Mouse (Mus musculus) embryonic facial prominence, embryonic 13.5 days (tissue): Measurements from ENCODE around the gene Zfp820. TPM values are rescaled to one million over a fixed set of nuclear protein-coding genes. Genes with fewer than 3 reads are reported as not detected.
"Not testable (repeated sequence)": the region's sequence is repeated elsewhere in the genome, so short reads cannot be mapped to it uniquely, and the experiment has no call there.

Experiments used
- ATAC-seq: fragments of 200-750 bp; cut with Nextera tagmentation; 2 replicates; pipeline ENCODE4 v1.8.0; 2017; ENCODE audit warnings: low read depth; ENCODE audit not compliant: insufficient number of reproducible peaks, insufficient read depth, low FRiP score, low TSS enrichment
- H3K27ac ChIP-seq: fragments of 300-500 bp; sonication (generic); 2 replicates; pipeline ENCODE4 v1.5.1; 2015; ENCODE audit warnings: moderate library complexity, mild to moderate bottlenecking, inconsistent platforms
- H3K27me3 ChIP-seq: fragments of 300-500 bp; sonication (generic); 2 replicates; pipeline ENCODE4 v1.6.1; 2015; ENCODE audit warnings: mild to moderate bottlenecking, inconsistent platforms
- H3K36me3 ChIP-seq: fragments of 300-500 bp; sonication (generic); 2 replicates; pipeline ENCODE4 v1.6.1; 2015; ENCODE audit warnings: mild to moderate bottlenecking, inconsistent platforms
- H3K4me1 ChIP-seq: fragments of 300-500 bp; sonication (generic); 2 replicates; pipeline ENCODE4 v1.6.1; 2015; ENCODE audit warnings: inconsistent platforms
- H3K4me2 ChIP-seq: fragments of 300-500 bp; sonication (generic); 2 replicates; pipeline ENCODE4 v1.6.1; 2015; ENCODE audit warnings: moderate library complexity, mild to moderate bottlenecking, inconsistent platforms
- H3K4me3 ChIP-seq: fragments of 300-500 bp; sonication (generic); 2 replicates; pipeline ENCODE4 v1.5.1; 2015; ENCODE audit warnings: mild to moderate bottlenecking, inconsistent platforms
- H3K9ac ChIP-seq: fragments of 300-500 bp; sonication (generic); 2 replicates; pipeline ENCODE4 v1.6.1; 2015; ENCODE audit warnings: mild to moderate bottlenecking, inconsistent platforms
- H3K9me3 ChIP-seq: fragments of 300-500 bp; sonication (generic); 2 replicates; pipeline ENCODE4 v1.6.1; 2016; ENCODE audit warnings: inconsistent platforms
- WGBS: fragments of 180-500 bp; shearing (Covaris S2); methylation state at CpG from one replicate; pipeline ENCODE4 v1.1.7; 2015; ENCODE audit warnings: mixed read lengths; 5-methylcytosine and 5-hydroxymethylcytosine counted together
- polyA plus RNA-seq: library from polyadenylated mRNA; unstranded; fragments of >200 nt; fragmentation: Nextera tagmentation; extraction: Ambion mirVana; gene quantifications from 2 replicates; pipeline ENCODE4 v1.2.1, GENCODE M21; 2015

Zfp820 gene
- polyA plus RNA-seq = 6.7 and 6.9 TPM in 2 replicates

- H3K9ac ChIP-seq = peak within 1 kb of the TSS; percentile 86
- WGBS = 2% methylated on average over 22 of the region's 22 CpGs
- ATAC-seq = peak; percentile 99
- H3K4me1 ChIP-seq = peaks cover 6% of the 10 kb centered on the region; the same call in 1 of the 2 replicates
- peak within 1 kb of the TSS; percentile 73 for H3K4me3 ChIP-seq
- H3K27me3 ChIP-seq = no peaks in the 10 kb centered on the region
- H3K4me2 ChIP-seq = peak within 1 kb of the TSS; percentile 57
- H3K27ac ChIP-seq = peak within 1 kb of the TSS; percentile 75
- H3K36me3 ChIP-seq = no peaks in the 10 kb centered on the region
- H3K9me3 ChIP-seq = no peaks in the 10 kb centered on the region
These were observed at the start of gene Zfp820 for GRCm38 (mm10) chr17:21845545-21846321. TSS of gene Zfp820 (minus strand) at chr17:21845772.

- no peaks in the 10 kb centered on the region for H3K4me1 ChIP-seq
These were observed 25.7 kb upstream of the Zfp820 start for GRCm38 (mm10) chr17:21871256-21871655.

GRCm38 (mm10) chr17:21846322-21846582 is 680 bp upstream of the Zfp820 start:
- H3K4me1 ChIP-seq, H3K4me3 ChIP-seq, H3K36me3 ChIP-seq, H3K9me3 ChIP-seq, H3K4me2 ChIP-seq, H3K27ac ChIP-seq, H3K27me3 ChIP-seq, H3K9ac ChIP-seq, ATAC-seq: not testable (repeated sequence)
- 93% methylated on average over 8 of the region's 8 CpGs for WGBS

More at GRCm38 (mm10) chr17:21871256-21871655, 25.7 kb upstream of the Zfp820 start:
- Histone ChIP-seq H3K4me2 (no peak overlapping the region), H3K27ac (no peak overlapping the region), H3K4me3 (no peak overlapping the region), H3K27me3 (no peaks in the 10 kb centered on the region), H3K36me3 (no peaks in the 10 kb centered on the region), H3K9ac (no peak overlapping the region), H3K9me3 (peaks cover 4% of the 10 kb centered on the region; the same call in 1 of the 2 replicates)
- ATAC-seq = no peak
- 89% methylated on average over 1 of the region's 1 CpGs for WGBS

GRCm38 (mm10) chr17:21838510-21838909 is 7.1 kb downstream of the Zfp820 start:
- H3K4me2 ChIP-seq = no peak overlapping the region
- H3K4me3 ChIP-seq = no peak overlapping the region
- 55% methylated on average over 2 of the region's 2 CpGs for WGBS
- no peak for ATAC-seq
- H3K27ac ChIP-seq = no peak overlapping the region
- peaks cover 12% of the 10 kb centered on the region; the same call in 1 of the 2 replicates for H3K36me3 ChIP-seq
- H3K27me3 ChIP-seq = no peaks in the 10 kb centered on the region
- no peaks in the 10 kb centered on the region for H3K4me1 ChIP-seq
- no peaks in the 10 kb centered on the region for H3K9me3 ChIP-seq
- H3K9ac ChIP-seq = no peak overlapping the region

DNA sequence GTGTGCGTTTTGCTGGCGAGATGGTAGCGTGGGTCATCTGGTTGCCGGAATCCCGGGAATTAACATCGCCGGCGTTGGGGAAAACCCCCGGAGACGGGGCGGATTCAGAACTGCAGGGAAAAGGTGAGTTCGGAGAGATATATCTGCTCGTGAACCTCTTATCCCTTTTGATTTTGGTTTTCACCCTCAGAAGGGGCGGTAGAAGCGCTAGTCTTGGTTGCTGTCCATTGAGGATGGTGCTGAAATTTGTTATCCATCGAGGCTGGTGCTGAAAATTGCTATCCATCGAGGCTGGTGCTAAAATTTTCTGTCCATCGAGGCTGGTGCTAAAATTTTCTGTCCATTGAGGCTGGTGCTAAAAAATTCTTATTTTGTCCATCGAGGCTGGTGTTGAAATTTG is 44.2 kb downstream of the Zfp820 start:
- H3K9me3 ChIP-seq, H3K27me3 ChIP-seq: not testable (repeated sequence)
- WGBS = 48% methylated on average over 19 of the region's 19 CpGs

GRCm38 (mm10) chr17:21792256-21792655 is 53.3 kb downstream of the Zfp820 start:
- Histone ChIP-seq H3K27me3 (no peaks in the 10 kb centered on the region), H3K4me3 (no peak overlapping the region), H3K9ac (no peak overlapping the region), H3K36me3 (no peaks in the 10 kb centered on the region), H3K4me1 (no peaks in the 10 kb centered on the region), H3K4me2 (no peak overlapping the region), H3K9me3 (no peaks in the 10 kb centered on the region; the same call in none of the 2 replicates), H3K27ac (no peak overlapping the region)
- 84% methylated on average over 4 of the region's 4 CpGs for WGBS
- ATAC-seq = no peak

More for the DNA sequence above, 44.2 kb downstream of the Zfp820 start:
- not testable (repeated sequence) for H3K27ac ChIP-seq, H3K36me3 ChIP-seq, H3K4me3 ChIP-seq, ATAC-seq, H3K4me2 ChIP-seq, H3K4me1 ChIP-seq, H3K9ac ChIP-seq

DNA sequence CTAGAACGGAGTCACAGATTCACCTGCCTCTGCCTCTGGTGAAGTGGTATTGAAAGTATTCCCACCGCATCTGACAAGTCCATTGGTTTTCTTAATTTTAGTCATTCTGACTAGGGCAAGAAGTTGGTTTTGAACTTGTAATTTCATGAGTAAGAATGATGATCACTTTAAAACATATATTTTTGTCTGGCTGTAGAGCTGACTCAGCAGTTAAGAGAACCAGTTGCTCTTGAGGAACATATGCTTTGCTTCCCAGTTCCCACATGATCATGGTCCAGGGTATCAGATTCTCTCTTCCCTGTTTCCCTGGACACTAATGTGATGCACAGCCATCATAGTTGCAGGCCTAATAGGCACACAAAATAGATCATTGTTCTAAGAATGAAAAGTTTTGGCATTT is 75.2 kb downstream of the Zfp820 start:
- Histone ChIP-seq H3K9me3 (no peaks in the 10 kb centered on the region), H3K27me3 (no peaks in the 10 kb centered on the region), H3K9ac (no peak overlapping the region), H3K36me3 (no peaks in the 10 kb centered on the region), H3K4me1 (no peaks in the 10 kb centered on the region), H3K4me2 (no peak overlapping the region), H3K27ac (no peak overlapping the region), H3K4me3 (no peak overlapping the region)
- ATAC-seq = no peak
- whole genome bisulfite sequencing = 82% methylated on average over 2 of the region's 2 CpGs

Other genes with a start within 250 kb of the Zfp820 start
- 6.1 and 7.2 TPM in 2 replicates for gene Zfp983, start 195.1 kb downstream of the Zfp820 start, polyA plus RNA-seq
- 5.8 and 8.9 TPM in 2 replicates for gene Gm10226, start 153.9 kb downstream of the Zfp820 start, polyA plus RNA-seq
- 14.4 and 17.8 TPM in 2 replicates for gene Zfp760, start 138.0 kb downstream of the Zfp820 start, polyA plus RNA-seq
- 7.0 and 8.5 TPM in 2 replicates for gene Zfp229, start 115.0 kb downstream of the Zfp820 start, polyA plus RNA-seq
- gene Zfp995, start 64.2 kb upstream of the Zfp820 start, polyA plus RNA-seq = 8.0 and 8.8 TPM in 2 replicates
- 24.2 and 26.4 TPM in 2 replicates for gene Zfp942, start 116.7 kb upstream of the Zfp820 start, polyA plus RNA-seq
- gene Zfp943, start 116.8 kb upstream of the Zfp820 start, polyA plus RNA-seq = 21.2 and 24.2 TPM in 2 replicates